Mouse (Mus musculus): Measurements from ENCODE around the gene Bmp4. TPM values are rescaled to one million over a fixed set of nuclear protein-coding genes. Genes with fewer than 3 reads are reported as not detected.

Bmp4 gene
- polyA plus RNA-seq (2017; shearing (Covaris generic)), result not detected

DNA sequence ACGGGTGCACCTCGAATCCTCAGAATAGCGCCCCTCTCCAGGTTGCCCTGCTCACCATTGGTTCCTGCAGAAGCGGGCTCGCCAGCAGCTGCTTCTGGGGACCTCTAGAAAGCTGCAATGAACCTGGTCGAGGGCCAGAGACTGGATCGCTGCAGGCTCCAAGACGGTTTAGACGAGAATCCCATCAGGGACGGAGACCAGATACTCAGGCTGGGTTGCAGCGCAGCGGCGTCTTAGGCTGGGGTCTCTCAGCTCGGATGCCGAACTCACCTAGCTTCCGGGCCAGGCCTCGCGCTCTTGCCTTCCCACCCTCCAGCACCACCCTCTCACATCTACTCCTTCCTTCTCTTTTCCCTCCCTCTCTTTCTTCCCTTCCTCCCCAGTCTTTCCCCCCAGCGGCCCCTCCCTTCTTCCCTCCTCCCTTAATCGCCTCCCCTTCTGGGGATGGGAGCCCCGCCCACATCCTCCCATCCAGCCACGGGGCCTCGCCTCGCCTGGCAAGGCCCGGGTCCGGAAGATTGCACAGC lies at the start of gene Bmp4:
TSS of gene Bmp4 (minus strand) at position 421 of the 527 bp plus-strand sequence.

DNA sequence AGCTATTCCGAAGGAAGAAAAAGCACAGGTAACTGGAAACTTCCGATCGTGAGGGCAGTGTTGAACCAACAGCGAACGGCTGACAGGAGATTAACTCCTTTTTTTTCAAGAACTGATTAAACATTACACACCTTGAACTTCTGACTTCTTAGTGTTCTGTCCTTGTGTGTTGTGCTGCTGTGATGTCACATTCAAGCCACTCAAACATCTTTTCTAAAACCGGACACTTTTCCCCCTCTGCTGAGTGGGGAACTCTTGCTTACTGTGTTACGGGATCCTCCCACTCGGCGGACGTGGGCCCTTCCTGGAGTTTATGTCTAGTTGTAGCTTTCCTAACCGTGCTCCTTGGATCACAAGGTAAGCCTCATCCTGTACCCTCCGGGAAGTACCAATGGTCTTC lies 11.2 kb downstream of the Bmp4 start, which contains the start of gene Gm15217:
TSS of gene Gm15217 (plus strand) at position 130 of the 400 bp plus-strand sequence.

Other genes with a start within 250 kb of the Bmp4 start
- not detected for gene Gm15217, start 11.3 kb downstream of the Bmp4 start, polyA plus RNA-seq (2017; shearing (Covaris generic))

All from activated CD4-positive, CD25-positive, alpha-beta regulatory T cell, adult 9 weeks (primary cell).